Mouse (Mus musculus) kidney, embryonic 14.5 days (tissue): Measurements from ENCODE around the gene Sec31b. TPM values are rescaled to one million over a fixed set of nuclear protein-coding genes. Genes with fewer than 3 reads are reported as not detected.
A peak's percentile ranks its signal among the peaks of the same experiment; 100 is the strongest.

Experiments used
- ATAC-seq: fragments of 200-750 bp; cut with Nextera tagmentation; 2 replicates; pipeline ENCODE4 v1.8.0; 2017; ENCODE audit warnings: moderate number of reproducible peaks, mild to moderate bottlenecking, moderate TSS enrichment, moderate library complexity; ENCODE audit not compliant: low FRiP score, low TSS enrichment
- H3K27ac ChIP-seq: fragments of 300-500 bp; sonication (generic); 2 replicates; pipeline ENCODE4 v1.5.1; 2014; ENCODE audit warnings: low read depth, mild to moderate bottlenecking, low read length, moderate library complexity, mixed read lengths
- H3K27me3 ChIP-seq: fragments of 300-500 bp; sonication (generic); 2 replicates; pipeline ENCODE4 v1.6.1; 2014; ENCODE audit warnings: mild to moderate bottlenecking, low read length; ENCODE audit not compliant: control insufficient read depth, insufficient read depth
- H3K36me3 ChIP-seq: fragments of 300-500 bp; sonication (generic); 2 replicates; pipeline ENCODE4 v1.6.1; 2014; ENCODE audit warnings: low read length, mixed read lengths; ENCODE audit not compliant: control insufficient read depth, insufficient read depth
- H3K4me1 ChIP-seq: fragments of 300-500 bp; sonication (generic); 2 replicates; pipeline ENCODE4 v1.6.1; 2014; ENCODE audit warnings: low read length, mixed read lengths; ENCODE audit not compliant: control insufficient read depth, insufficient read depth
- H3K4me2 ChIP-seq: fragments of 300-500 bp; sonication (generic); replicated peaks from 2 replicates; pipeline ENCODE4 v1.6.1; 2014; ENCODE audit warnings: low read depth, mild to moderate bottlenecking, low read length
- H3K4me3 ChIP-seq: fragments of 300-500 bp; sonication (generic); 2 replicates; pipeline ENCODE4 v1.5.1; 2014; ENCODE audit warnings: mild to moderate bottlenecking, low read length
- H3K9ac ChIP-seq: fragments of 300-500 bp; sonication (generic); 2 replicates; pipeline ENCODE4 v1.6.1; 2014; ENCODE audit warnings: low read depth, mild to moderate bottlenecking, low read length, moderate library complexity
- H3K9me3 ChIP-seq: fragments of 300-500 bp; sonication (generic); 2 replicates; pipeline ENCODE4 v1.6.1; 2016; ENCODE audit warnings: low read length; ENCODE audit not compliant: control insufficient read depth
- WGBS: fragments of 180-500 bp; shearing (Covaris S2); extraction: QIAGEN DNeasy Blood & Tissue Kit; methylation state at CpG from one replicate; pipeline ENCODE4 v1.1.7; 2014; 5-methylcytosine and 5-hydroxymethylcytosine counted together
- polyA plus RNA-seq: library from polyadenylated mRNA; unstranded; fragments of >200 nt; fragmentation: Nextera tagmentation; extraction: Ambion mirVana; gene quantifications from 2 replicates; pipeline ENCODE4 v1.2.1, GENCODE M21; 2014

Sec31b gene
- polyA plus RNA-seq, 1 experiment from 2014 or later: 0.87 TPM

- 2% methylated on average over 13 of the region's 13 CpGs for WGBS
- Histone ChIP-seq H3K27ac (no peak overlapping the region), H3K4me3 (peak overlapping the region; percentile 55; the same call in 1 of the 2 replicates), H3K9ac (no peak overlapping the region; the same call in 1 of the 2 replicates), H3K9me3 (peaks cover 6% of the 10 kb centered on the region; the same call in 1 of the 2 replicates), H3K27me3 (no peaks in the 10 kb centered on the region), H3K4me1 (peaks cover 6% of the 10 kb centered on the region; the same call in 1 of the 2 replicates), H3K4me2 (peak overlapping the region; percentile 90), H3K36me3 (peaks cover 15% of the 10 kb centered on the region)
- 0 out of 2 replicates have a peak, but pooled peaks have one; percentile 44 for ATAC-seq
Observed at GRCm38 (mm10) chr19:44544775-44545174, 889 bp downstream of the Sec31b start.

DNA sequence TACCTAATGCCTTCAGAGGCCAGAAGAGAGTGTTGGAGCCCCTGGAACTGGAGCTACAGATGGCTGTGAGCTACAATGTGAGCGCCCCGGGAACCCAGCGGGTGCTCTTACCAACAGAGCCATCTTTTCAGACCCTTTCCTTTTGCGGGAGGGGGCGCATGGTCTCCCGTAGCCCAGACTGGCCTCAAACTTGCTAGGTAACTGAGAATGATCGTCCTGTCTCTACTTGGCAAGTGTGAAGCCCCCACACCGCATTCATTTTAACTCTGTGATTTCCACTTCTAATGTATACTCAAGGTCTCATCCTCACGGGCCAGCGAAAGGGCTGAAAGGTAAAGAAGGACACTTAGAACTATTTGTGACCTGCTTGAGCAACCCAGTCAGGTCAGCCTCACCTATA is 1.3 kb downstream of the Sec31b start:
- Histone ChIP-seq H3K4me2 (no peak overlapping the region), H3K4me3 (no peak overlapping the region), H3K27ac (no peak overlapping the region), H3K9me3 (peaks cover 6% of the 10 kb centered on the region; the same call in 1 of the 2 replicates), H3K9ac (no peak overlapping the region), H3K36me3 (peaks cover 12% of the 10 kb centered on the region; the same call in 1 of the 2 replicates), H3K4me1 (peaks cover 6% of the 10 kb centered on the region; the same call in 1 of the 2 replicates), H3K27me3 (no peaks in the 10 kb centered on the region)
- 68% methylated on average over 10 of the region's 10 CpGs for WGBS
- peak; percentile 17; the same call in 1 of the 2 replicates for ATAC-seq

GRCm38 (mm10) chr19:44542694-44543178 is 2.9 kb downstream of the Sec31b start:
- Histone ChIP-seq H3K4me2 (no peak overlapping the region), H3K27ac (no peak overlapping the region), H3K9ac (no peak overlapping the region), H3K9me3 (peaks cover 6% of the 10 kb centered on the region; the same call in 1 of the 2 replicates), H3K4me3 (no peak overlapping the region), H3K36me3 (no peaks in the 10 kb centered on the region), H3K4me1 (peaks cover 6% of the 10 kb centered on the region; the same call in 1 of the 2 replicates), H3K27me3 (no peaks in the 10 kb centered on the region)
- 89% methylated on average over 8 of the region's 8 CpGs for WGBS
- no peak for ATAC-seq

- 0 out of 2 replicates have a peak, but pooled peaks cover 2% of the 10 kb centered on the region for H3K4me1 ChIP-seq
- no peak overlapping the region for H3K4me2 ChIP-seq
- H3K27ac ChIP-seq: no peak overlapping the region
- no peaks in the 10 kb centered on the region for H3K27me3 ChIP-seq
- no peaks in the 10 kb centered on the region for H3K36me3 ChIP-seq
- no peak overlapping the region for H3K9ac ChIP-seq
- no peak for ATAC-seq
- H3K4me3 ChIP-seq: no peak overlapping the region
- 63% methylated on average over 8 of the region's 8 CpGs for WGBS
- peaks cover 6% of the 10 kb centered on the region; the same call in 1 of the 2 replicates for H3K9me3 ChIP-seq
Observed at GRCm38 (mm10) chr19:44537416-44537815, 8.2 kb downstream of the Sec31b start.

GRCm38 (mm10) chr19:44535376-44535775 is 10.3 kb downstream of the Sec31b start:
- no peak overlapping the region for H3K27ac ChIP-seq
- ATAC-seq: peak; percentile 51
- no peaks in the 10 kb centered on the region for H3K36me3 ChIP-seq
- 31% methylated on average over 3 of the region's 3 CpGs for WGBS
- H3K9me3 ChIP-seq: no peaks in the 10 kb centered on the region
- H3K4me1 ChIP-seq: 0 out of 2 replicates have a peak, but pooled peaks cover 2% of the 10 kb centered on the region
- H3K4me3 ChIP-seq: no peak overlapping the region
- H3K27me3 ChIP-seq: no peaks in the 10 kb centered on the region
- no peak overlapping the region for H3K4me2 ChIP-seq
- no peak overlapping the region for H3K9ac ChIP-seq

GRCm38 (mm10) chr19:44530018-44530417 is 15.6 kb downstream of the Sec31b start:
- 76% methylated on average over 6 of the region's 6 CpGs for WGBS
- ATAC-seq: no peak
- no peaks in the 10 kb centered on the region for H3K36me3 ChIP-seq
- no peaks in the 10 kb centered on the region for H3K27me3 ChIP-seq
- H3K9ac ChIP-seq: no peak overlapping the region
- H3K27ac ChIP-seq: no peak overlapping the region
- H3K9me3 ChIP-seq: no peaks in the 10 kb centered on the region
- no peak overlapping the region for H3K4me3 ChIP-seq
- 0 out of 2 replicates have a peak, but pooled peaks cover 2% of the 10 kb centered on the region for H3K4me1 ChIP-seq
- no peak overlapping the region for H3K4me2 ChIP-seq

DNA sequence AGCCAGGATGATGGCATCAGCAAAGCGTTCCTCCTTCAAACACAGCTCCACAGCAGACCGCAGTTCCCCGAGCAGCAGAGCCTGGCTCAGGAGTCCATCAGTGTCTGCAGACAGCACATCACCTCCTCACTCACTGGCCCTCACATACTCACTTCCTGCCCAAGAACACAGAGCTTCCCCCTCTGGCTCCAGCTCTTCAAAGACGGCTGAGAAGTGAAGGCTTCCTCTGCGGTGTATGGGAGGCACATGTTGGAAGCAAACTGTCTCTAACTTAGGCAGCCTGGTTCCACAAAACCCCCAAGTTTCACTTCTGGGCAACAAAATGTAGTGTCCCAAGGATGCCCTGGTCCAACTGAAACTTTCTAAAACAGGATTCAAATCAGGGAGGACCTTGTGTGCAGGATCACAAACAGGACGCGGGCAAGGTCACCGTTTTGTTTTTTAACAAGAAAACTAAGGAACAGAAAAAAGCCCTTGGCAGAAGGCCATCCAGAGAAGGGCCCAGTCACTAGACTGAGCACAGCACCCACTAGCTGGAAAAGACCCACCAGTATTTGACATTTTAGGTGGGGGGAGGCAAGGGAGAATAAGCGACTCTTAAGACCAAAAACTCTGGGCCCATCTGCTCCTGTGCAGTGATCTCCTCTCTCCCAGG is 20.0 kb downstream of the Sec31b start:
- ATAC-seq: no peak
- Histone ChIP-seq H3K36me3 (no peaks in the 10 kb centered on the region), H3K27ac (no peak overlapping the region), H3K9ac (no peak overlapping the region), H3K27me3 (no peaks in the 10 kb centered on the region), H3K4me3 (no peak overlapping the region), H3K4me1 (no peaks in the 10 kb centered on the region), H3K9me3 (no peaks in the 10 kb centered on the region), H3K4me2 (no peak overlapping the region)
- WGBS: 80% methylated on average over 9 of the region's 9 CpGs

DNA sequence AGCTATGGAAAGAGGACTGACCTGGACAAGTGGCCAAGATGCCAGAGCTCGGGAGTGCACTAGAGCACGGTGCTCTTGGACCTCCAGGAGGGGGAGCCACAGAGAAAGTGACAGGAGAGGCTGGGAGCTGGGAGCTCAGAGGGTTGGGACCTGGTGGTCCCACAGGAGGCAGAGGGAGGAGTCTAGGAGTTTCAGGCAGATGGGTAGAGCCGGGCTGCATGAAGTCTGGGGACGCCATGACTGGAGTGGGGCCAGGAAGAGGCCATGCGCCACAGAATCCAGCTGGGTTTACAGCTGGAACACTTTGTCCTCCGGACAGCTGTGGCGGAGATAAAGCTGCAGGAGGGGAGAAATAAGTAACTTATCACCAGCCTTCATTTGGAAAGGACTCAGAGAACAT is 26.5 kb downstream of the Sec31b start:
- WGBS: 18% methylated on average over 7 of the region's 7 CpGs
- H3K27ac ChIP-seq: no peak overlapping the region
- no peaks in the 10 kb centered on the region for H3K9me3 ChIP-seq
- H3K4me2 ChIP-seq: no peak overlapping the region
- H3K4me3 ChIP-seq: no peak overlapping the region
- no peaks in the 10 kb centered on the region for H3K27me3 ChIP-seq
- ATAC-seq: peak; percentile 40; the same call in 1 of the 2 replicates
- H3K36me3 ChIP-seq: no peaks in the 10 kb centered on the region
- H3K4me1 ChIP-seq: peaks cover 39% of the 10 kb centered on the region
- H3K9ac ChIP-seq: no peak overlapping the region
